Mouse (Mus musculus): ENCODE measurements around the gene Fabp6. TPM values are rescaled to one million over a fixed set of nuclear protein-coding genes. Genes with fewer than 3 reads are reported as not detected.
A peak's percentile ranks its signal among the peaks of the same experiment; 100 is the strongest.

Fabp6 gene
- not detected for total RNA-seq (2021)
- not detected in 2 replicates for polyA plus RNA-seq (2012; rRNA removed)
- long read RNA-seq: 0 reads

- H3K4me3 ChIP-seq: no peak within 1 kb of the TSS
- no peak for DNase-seq
Observed at GRCm38 (mm10) chr11:43601440-43601839, at the start of gene Fabp6. Gene Fabp6, minus strand, starts transcription at chr11:43601540.

DNA sequence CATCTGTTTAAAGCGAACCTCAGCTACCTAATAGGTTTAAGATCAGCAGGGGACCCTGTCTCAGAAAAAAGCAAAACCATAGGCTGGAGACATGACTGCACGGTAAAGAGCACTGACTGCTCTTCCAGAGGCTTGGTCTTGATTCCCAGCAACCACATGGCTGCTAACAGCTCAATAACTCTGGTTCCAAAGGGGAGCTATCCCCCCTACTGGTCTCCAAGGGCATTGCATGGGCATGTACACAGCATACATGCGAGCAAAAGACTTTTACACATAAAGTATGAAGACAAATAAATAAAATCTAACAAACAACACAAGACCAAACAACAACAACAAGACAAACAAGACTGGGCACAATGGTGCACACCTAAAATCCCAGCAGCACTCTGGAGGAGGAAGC, 43.9 kb upstream of the Fabp6 start:
- H3K4me1 ChIP-seq (ENCODE audit: control insufficient read depth, insufficient read depth, low read length): no peaks in the 10 kb centered on the region
- no peak overlapping the region for H3K9ac ChIP-seq (ENCODE audit: low read depth, low read length)
- no peak for DNase-seq
- H3K79me2 ChIP-seq (replicated peaks; ENCODE audit: control insufficient read depth, insufficient read depth, low read length): no peaks in the 10 kb centered on the region
- intact Hi-C loops (cut with DNase I): no loop called here
- no peak overlapping the region for H3K27ac ChIP-seq
- H3K4me3 ChIP-seq: no peak overlapping the region
- H3K36me3 ChIP-seq (ENCODE audit: control insufficient read depth, insufficient read depth, low read length): no peaks in the 10 kb centered on the region
- H3K27me3 ChIP-seq (ENCODE audit: control insufficient read depth, insufficient read depth, low read length): no peaks in the 10 kb centered on the region
- 97% methylated on average over 3 of the region's 3 CpGs for WGBS
- TF ChIP-seq CTCF (IDR thresholded peaks at IDR 0.05) (peak; percentile 57), POLR2A (IDR thresholded peaks at IDR 0.05; ENCODE audit: insufficient read depth, low read depth, low read length) (no peak)

More at GRCm38 (mm10) chr11:43601440-43601839, at the start of gene Fabp6:
- Histone ChIP-seq H3K9ac (ENCODE audit: low read depth, low read length) (no peak within 1 kb of the TSS), H3K79me2 (replicated peaks; ENCODE audit: control insufficient read depth, insufficient read depth, low read length) (no peaks in the 10 kb centered on the region), H3K27ac (no peak within 1 kb of the TSS), H3K36me3 (ENCODE audit: control insufficient read depth, insufficient read depth, low read length) (no peaks in the 10 kb centered on the region), H3K27me3 (ENCODE audit: control insufficient read depth, insufficient read depth, low read length) (no peaks in the 10 kb centered on the region), H3K4me1 (ENCODE audit: control insufficient read depth, insufficient read depth, low read length) (no peaks in the 10 kb centered on the region)
- 87% methylated on average over 5 of the region's 5 CpGs for WGBS
- no peak for TF ChIP-seq POLR2A (IDR thresholded peaks at IDR 0.05; ENCODE audit: insufficient read depth, low read depth, low read length)
- no peak for TF ChIP-seq EP300 (IDR thresholded peaks at IDR 0.05; ENCODE audit: insufficient read depth, low read depth, low read length)
- no peak for TF ChIP-seq CTCF (IDR thresholded peaks at IDR 0.05)
- intact Hi-C loops (cut with DNase I): no loop called here

DNA sequence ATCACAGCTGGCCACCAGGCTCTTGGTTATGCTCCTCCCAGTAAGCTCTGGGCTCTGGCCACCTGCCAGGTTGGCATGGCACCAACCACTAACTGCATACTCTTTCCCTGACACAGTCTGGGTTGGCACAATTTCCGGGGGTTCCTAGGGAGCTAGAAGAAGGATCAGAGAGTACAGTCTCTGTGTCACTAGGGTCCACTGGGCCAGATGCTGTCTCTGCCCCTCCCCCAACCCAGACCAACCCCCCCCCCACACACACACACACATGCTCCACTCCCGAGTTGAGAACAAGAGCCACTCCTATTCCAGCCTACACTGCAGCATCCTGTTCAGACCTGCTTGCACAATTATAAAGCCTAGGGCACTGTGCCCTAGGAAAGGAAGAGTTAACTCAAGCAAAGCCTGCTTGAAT, 41.8 kb upstream of the Fabp6 start:
- H3K27ac ChIP-seq: no peak overlapping the region
- no peaks in the 10 kb centered on the region for H3K79me2 ChIP-seq (replicated peaks; ENCODE audit: control insufficient read depth, insufficient read depth, low read length)
- TF ChIP-seq POLR2A (IDR thresholded peaks at IDR 0.05; ENCODE audit: insufficient read depth, low read depth, low read length): no peak
- no peak for TF ChIP-seq EP300 (IDR thresholded peaks at IDR 0.05; ENCODE audit: insufficient read depth, low read depth, low read length)
- no peak for TF ChIP-seq CTCF (IDR thresholded peaks at IDR 0.05)
- H3K27me3 ChIP-seq (ENCODE audit: control insufficient read depth, insufficient read depth, low read length): no peaks in the 10 kb centered on the region
- no peak overlapping the region for H3K9ac ChIP-seq (ENCODE audit: low read depth, low read length)
- no peaks in the 10 kb centered on the region for H3K4me1 ChIP-seq (ENCODE audit: control insufficient read depth, insufficient read depth, low read length)
- no peak overlapping the region for H3K4me3 ChIP-seq
- intact Hi-C loops (cut with DNase I): no loop called here
- DNase-seq: peak; percentile 56 to 61
- no peaks in the 10 kb centered on the region for H3K36me3 ChIP-seq (ENCODE audit: control insufficient read depth, insufficient read depth, low read length)
- WGBS: 6% methylated on average over 2 of the region's 2 CpGs

DNA sequence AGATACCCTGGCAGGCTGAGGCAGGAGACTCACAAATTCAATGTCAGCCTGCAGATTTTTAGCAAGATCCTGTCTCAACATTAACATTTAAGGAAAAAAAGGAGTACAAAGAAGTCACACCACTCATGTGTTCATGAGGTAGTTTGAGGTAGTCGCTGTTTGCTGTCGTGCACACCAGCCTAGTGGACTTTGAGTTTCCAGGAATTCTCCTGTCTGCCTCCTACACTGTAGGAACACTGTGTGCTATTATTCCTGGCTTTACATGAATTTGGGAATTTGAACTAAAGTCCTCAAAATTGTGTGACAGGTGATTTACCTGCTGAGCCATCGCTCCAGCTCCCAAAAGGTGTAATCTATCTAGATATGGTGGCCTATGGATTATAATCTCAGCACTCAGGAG, 37.1 kb upstream of the Fabp6 start:
- no peaks in the 10 kb centered on the region for H3K36me3 ChIP-seq (ENCODE audit: control insufficient read depth, insufficient read depth, low read length)
- DNase-seq: no peak
- no peaks in the 10 kb centered on the region for H3K27me3 ChIP-seq (ENCODE audit: control insufficient read depth, insufficient read depth, low read length)
- 97% methylated on average over 3 of the region's 3 CpGs for WGBS
- intact Hi-C loops (cut with DNase I): no loop called here
- no peak overlapping the region for H3K4me3 ChIP-seq
- H3K4me1 ChIP-seq (ENCODE audit: control insufficient read depth, insufficient read depth, low read length): peaks cover 3% of the 10 kb centered on the region; the same call in 1 of the 2 replicates
- H3K79me2 ChIP-seq (replicated peaks; ENCODE audit: control insufficient read depth, insufficient read depth, low read length): no peaks in the 10 kb centered on the region
- no peak overlapping the region for H3K27ac ChIP-seq
- H3K9ac ChIP-seq (ENCODE audit: low read depth, low read length): no peak overlapping the region
- TF ChIP-seq POLR2A (IDR thresholded peaks at IDR 0.05; ENCODE audit: insufficient read depth, low read depth, low read length) (no peak), CTCF (IDR thresholded peaks at IDR 0.05) (no peak), EP300 (IDR thresholded peaks at IDR 0.05; ENCODE audit: insufficient read depth, low read depth, low read length) (no peak)

DNA sequence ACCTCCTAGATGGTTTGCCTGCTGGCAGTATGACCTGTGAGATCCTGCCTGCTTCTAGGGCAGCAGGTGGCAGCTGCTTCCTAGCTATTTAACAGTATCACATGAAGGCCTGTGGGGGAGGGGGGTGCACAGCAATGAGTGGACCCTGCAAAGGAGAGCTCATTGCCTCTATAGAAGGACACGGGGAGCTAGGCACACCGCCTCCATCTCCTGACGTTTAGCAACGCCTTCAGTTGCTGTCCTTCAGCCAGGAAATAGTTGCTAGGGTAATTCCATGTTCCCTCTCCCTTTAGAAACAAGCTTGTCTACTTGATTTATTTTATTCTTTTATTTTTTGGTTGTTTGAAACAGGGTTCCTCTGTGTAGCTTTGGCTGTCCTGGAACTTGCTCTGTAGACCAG, 35.4 kb upstream of the Fabp6 start:
- no peak for TF ChIP-seq EP300 (IDR thresholded peaks at IDR 0.05; ENCODE audit: insufficient read depth, low read depth, low read length)
- no peak for TF ChIP-seq CTCF (IDR thresholded peaks at IDR 0.05)
- TF ChIP-seq POLR2A (IDR thresholded peaks at IDR 0.05; ENCODE audit: insufficient read depth, low read depth, low read length): no peak
- DNase-seq: no peak
- Histone ChIP-seq H3K79me2 (replicated peaks; ENCODE audit: control insufficient read depth, insufficient read depth, low read length) (no peaks in the 10 kb centered on the region), H3K27me3 (ENCODE audit: control insufficient read depth, insufficient read depth, low read length) (no peaks in the 10 kb centered on the region), H3K27ac (no peak overlapping the region), H3K4me1 (ENCODE audit: control insufficient read depth, insufficient read depth, low read length) (peaks cover 4% of the 10 kb centered on the region; the same call in 1 of the 2 replicates), H3K36me3 (ENCODE audit: control insufficient read depth, insufficient read depth, low read length) (no peaks in the 10 kb centered on the region), H3K9ac (ENCODE audit: low read depth, low read length) (no peak overlapping the region), H3K4me3 (no peak overlapping the region)
- intact Hi-C loops (cut with DNase I): no loop called here
- WGBS: 68% methylated on average over 4 of the region's 4 CpGs

- TF ChIP-seq POLR2A (IDR thresholded peaks at IDR 0.05; ENCODE audit: insufficient read depth, low read depth, low read length) (no peak), EP300 (IDR thresholded peaks at IDR 0.05; ENCODE audit: insufficient read depth, low read depth, low read length) (no peak), CTCF (IDR thresholded peaks at IDR 0.05) (peak; percentile 40)
- Histone ChIP-seq H3K4me3 (no peak overlapping the region), H3K27me3 (ENCODE audit: control insufficient read depth, insufficient read depth, low read length) (no peaks in the 10 kb centered on the region), H3K27ac (peak overlapping the region; percentile 53), H3K36me3 (ENCODE audit: control insufficient read depth, insufficient read depth, low read length) (no peaks in the 10 kb centered on the region), H3K9ac (ENCODE audit: low read depth, low read length) (no peak overlapping the region), H3K79me2 (replicated peaks; ENCODE audit: control insufficient read depth, insufficient read depth, low read length) (no peaks in the 10 kb centered on the region), H3K4me1 (ENCODE audit: control insufficient read depth, insufficient read depth, low read length) (peaks cover 4% of the 10 kb centered on the region; the same call in 1 of the 2 replicates)
- DNase-seq: peak; percentile 76 to 80
- intact Hi-C loops (cut with DNase I): no loop called here
- 21% methylated on average over 19 of the region's 19 CpGs for WGBS
Observed at GRCm38 (mm10) chr11:43633658-43634401, 32.5 kb upstream of the Fabp6 start.

All from heart, adult 2 months (tissue).